Mouse (Mus musculus) liver, adult 2 months (tissue): ENCODE measurements at regions not wholly inside any gene's neighbourhood (a gene's known extent, or its start where the extent isn't known, plus 50 kb on each side); places are given as distances from the start of the nearest gene placed in this dataset.

Experiments
- DNase-seq: peaks from one replicate; pipeline ENCODE4 v3.0.0-alpha.2; 2011; ENCODE audit warnings: low read depth, low spot score; ENCODE audit errors: extremely low read depth
- H3K27ac ChIP-seq: fragments of 200-500 bp; replicated peaks from 2 replicates; pipeline ENCODE4 v1.5.1; 2012; ENCODE audit warnings: low read depth, mild to moderate bottlenecking, control low read depth, inconsistent platforms, low read length; ENCODE audit not compliant: insufficient read depth
- H3K27me3 ChIP-seq: fragments of 200-500 bp; 2 replicates; pipeline ENCODE4 v1.6.1; 2012; ENCODE audit warnings: mild to moderate bottlenecking, moderate library complexity, low read length, inconsistent platforms; ENCODE audit not compliant: control insufficient read depth, insufficient read depth
- H3K36me3 ChIP-seq: fragments of 200-500 bp; 2 replicates; pipeline ENCODE4 v1.6.1; 2012; ENCODE audit warnings: low read length, inconsistent platforms; ENCODE audit not compliant: control insufficient read depth, insufficient read depth
- H3K4me1 ChIP-seq: fragments of 200-500 bp; 2 replicates; pipeline ENCODE4 v1.6.1; 2011; ENCODE audit warnings: low read length; ENCODE audit not compliant: control insufficient read depth, insufficient read depth
- H3K4me3 ChIP-seq: fragments of 200-500 bp; 2 replicates; pipeline ENCODE4 v1.5.1; 2011; ENCODE audit warnings: low read depth, mild to moderate bottlenecking, control low read depth, low read length, moderate library complexity; ENCODE audit not compliant: insufficient read depth
- H3K79me2 ChIP-seq: fragments of 200-500 bp; 2 replicates; pipeline ENCODE4 v1.6.1; 2012; ENCODE audit warnings: inconsistent platforms, mild to moderate bottlenecking, low read length, moderate library complexity; ENCODE audit not compliant: control insufficient read depth, insufficient read depth
- H3K9ac ChIP-seq: fragments of 200-500 bp; 2 replicates; pipeline ENCODE4 v1.6.1; 2012; ENCODE audit warnings: low read depth, mild to moderate bottlenecking, control low read depth, inconsistent platforms, low read length
- CTCF ChIP-seq: fragments of 200-500 bp; IDR thresholded peaks from 2 replicates; pipeline ENCODE4 v1.5.1; 2011; ENCODE audit warnings: low read depth, low read length, control low read depth
- POLR2A ChIP-seq: fragments of 200-500 bp; IDR thresholded peaks from 2 replicates; pipeline ENCODE4 v1.6.1; 2011; ENCODE audit warnings: low read length, control low read depth; ENCODE audit not compliant: insufficient read depth; ENCODE audit errors: extremely low read depth
- WGBS: fragments of 180-500 bp; shearing (Covaris S2); methylation state at CpG from one replicate; pipeline ENCODE4 v1.1.7; 2018; 5-methylcytosine and 5-hydroxymethylcytosine counted together

- DNase-seq, result peak; percentile 5
Observed at GRCm38 (mm10) chr3:151001881-151002412, 435.7 kb upstream of the Adgrl4 start.

GRCm38 (mm10) chr3:151003524-151003923 is 434.2 kb upstream of the Adgrl4 start:
- TF ChIP-seq POLR2A (no peak), CTCF (no peak)
- H3K36me3 ChIP-seq, result no peaks in the 10 kb centered on the region
- H3K79me2 ChIP-seq, result no peaks in the 10 kb centered on the region
- no peak overlapping the region for H3K27ac ChIP-seq
- WGBS, result 88% methylated on average over 3 of the region's 3 CpGs
- no peaks in the 10 kb centered on the region for H3K4me1 ChIP-seq
- H3K4me3 ChIP-seq, result no peak overlapping the region
- no peaks in the 10 kb centered on the region for H3K27me3 ChIP-seq
- no peak overlapping the region for H3K9ac ChIP-seq
- DNase-seq, result no peak

More at GRCm38 (mm10) chr3:151001881-151002412, 435.7 kb upstream of the Adgrl4 start:
- Histone ChIP-seq H3K27me3 (no peaks in the 10 kb centered on the region), H3K4me1 (no peaks in the 10 kb centered on the region), H3K36me3 (no peaks in the 10 kb centered on the region), H3K4me3 (no peak overlapping the region), H3K27ac (no peak overlapping the region), H3K79me2 (no peaks in the 10 kb centered on the region), H3K9ac (no peak overlapping the region)
- TF ChIP-seq POLR2A (no peak), CTCF (peak; percentile 21; the same call in 1 of the 2 replicates)
- 28% methylated on average over 6 of the region's 6 CpGs for WGBS

GRCm38 (mm10) chr3:151003990-151004389 is 433.7 kb upstream of the Adgrl4 start:
- Histone ChIP-seq H3K79me2 (no peaks in the 10 kb centered on the region), H3K4me1 (no peaks in the 10 kb centered on the region), H3K27ac (no peak overlapping the region), H3K36me3 (no peaks in the 10 kb centered on the region), H3K4me3 (no peak overlapping the region), H3K27me3 (no peaks in the 10 kb centered on the region), H3K9ac (no peak overlapping the region)
- WGBS, result 79% methylated on average over 6 of the region's 6 CpGs
- no peak for DNase-seq
- TF ChIP-seq CTCF (no peak), POLR2A (no peak)

GRCm38 (mm10) chr3:151020014-151020413 is 417.7 kb upstream of the Adgrl4 start:
- WGBS, result 64% methylated on average over 3 of the region's 3 CpGs
- Histone ChIP-seq H3K79me2 (no peaks in the 10 kb centered on the region), H3K27ac (no peak overlapping the region), H3K36me3 (no peaks in the 10 kb centered on the region), H3K4me3 (no peak overlapping the region), H3K27me3 (no peaks in the 10 kb centered on the region), H3K9ac (no peak overlapping the region), H3K4me1 (no peaks in the 10 kb centered on the region)
- TF ChIP-seq CTCF (no peak), POLR2A (no peak)
- no peak for DNase-seq

- Histone ChIP-seq H3K4me1 (no peaks in the 10 kb centered on the region), H3K4me3 (no peak overlapping the region), H3K9ac (no peak overlapping the region), H3K27ac (no peak overlapping the region), H3K79me2 (no peaks in the 10 kb centered on the region), H3K27me3 (no peaks in the 10 kb centered on the region), H3K36me3 (no peaks in the 10 kb centered on the region)
- 85% methylated on average over 3 of the region's 3 CpGs for WGBS
- DNase-seq, result no peak
- TF ChIP-seq POLR2A, result no peak
- TF ChIP-seq CTCF, result no peak
Observed at GRCm38 (mm10) chr3:151057491-151057890, 380.2 kb upstream of the Adgrl4 start.

- H3K9ac ChIP-seq, result no peak overlapping the region
- TF ChIP-seq POLR2A (no peak), CTCF (no peak)
- no peak overlapping the region for H3K4me3 ChIP-seq
- H3K27me3 ChIP-seq, result no peaks in the 10 kb centered on the region
- DNase-seq, result no peak
- H3K27ac ChIP-seq, result no peak overlapping the region
- H3K36me3 ChIP-seq, result no peaks in the 10 kb centered on the region
- no peaks in the 10 kb centered on the region for H3K79me2 ChIP-seq
- H3K4me1 ChIP-seq, result no peaks in the 10 kb centered on the region
Observed at GRCm38 (mm10) chr3:151072322-151072721, 365.4 kb upstream of the Adgrl4 start.
